Mouse (Mus musculus) cerebellum, postnatal 10 days (tissue): Measurements from ENCODE around the gene Dchs2.
"Not testable (repeated sequence)": the region's sequence is repeated elsewhere in the genome, so short reads cannot be mapped to it uniquely, and the experiment has no call there.

ENCODE experiments used
- DNase-seq, 2 experiments: peaks; one replicate each; pipeline ENCODE4 v3.0.0; 2021; ENCODE audit warnings: mixed read lengths in 2 of 2

The Dchs2 gene

DNA sequence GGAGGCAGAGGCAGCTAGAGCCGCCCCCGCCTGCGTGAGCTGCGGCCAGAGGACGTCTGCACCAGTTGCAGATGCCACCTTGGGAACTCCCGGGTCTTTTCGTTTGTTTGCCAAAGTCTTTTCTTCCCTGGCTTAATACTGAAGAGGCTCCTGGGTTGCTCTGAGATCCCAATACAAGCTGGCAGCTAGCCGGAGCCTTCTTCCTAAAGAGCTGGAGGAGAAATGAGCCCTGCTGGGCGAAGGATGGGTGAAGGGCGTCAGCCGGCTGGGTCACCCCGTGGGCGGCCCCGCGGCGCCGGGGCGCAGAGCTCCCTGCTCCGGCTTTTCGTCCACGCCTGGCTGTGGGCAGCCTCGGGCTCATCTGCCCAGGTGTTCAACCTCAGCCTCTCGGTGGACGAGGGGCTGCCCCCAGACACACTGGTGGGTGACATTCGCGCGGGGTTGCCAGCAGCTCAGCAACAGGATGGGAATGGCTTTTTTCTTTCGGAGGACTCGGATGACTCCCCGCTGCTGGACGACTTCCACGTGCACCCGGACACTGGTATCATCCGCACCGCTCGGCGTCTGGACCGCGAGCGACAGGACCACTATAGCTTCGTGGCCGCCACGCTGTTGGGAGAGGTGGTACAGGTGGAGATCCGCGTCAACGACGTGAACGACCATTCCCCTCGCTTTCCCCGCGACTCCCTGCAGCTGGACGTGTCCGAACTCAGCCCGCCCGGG is at the start of gene Dchs2:
TSS of gene Dchs2 (plus strand) at position 223 of the 723 bp plus-strand sequence.
- DNase-seq: peak; percentile 38 to 42

DNA sequence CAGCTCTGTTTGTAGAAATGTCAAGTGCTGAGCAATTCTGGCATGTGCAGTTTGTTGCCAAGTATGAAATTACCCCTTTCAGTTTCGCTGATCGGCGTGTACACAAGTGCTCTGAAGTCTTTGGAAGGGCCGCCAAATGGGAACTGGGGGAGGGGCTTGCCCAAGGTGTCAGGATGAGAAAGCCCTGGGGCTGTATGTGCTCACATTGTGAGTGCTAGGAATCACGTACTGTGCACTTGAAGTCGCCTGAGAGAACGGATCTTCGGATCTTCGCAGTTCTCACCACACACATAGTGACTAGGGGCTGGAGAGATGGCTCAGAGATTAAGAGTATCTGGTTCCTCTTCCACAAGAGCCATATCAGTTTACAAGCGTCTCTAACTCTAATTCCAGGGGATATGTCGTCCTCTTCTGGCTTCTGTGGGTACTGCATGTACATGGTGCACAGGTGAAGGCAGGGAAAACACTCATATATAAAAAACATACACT is 47.1 kb upstream of the Dchs2 start:
- peak; percentile 82 to 84 for DNase-seq

- no peak for DNase-seq
Measured at GRCm38 (mm10) chr3:83097586-83097985, 30.2 kb upstream of the Dchs2 start.

- DNase-seq: peak in 1 of 2 experiments; percentile 12
Measured at GRCm38 (mm10) chr3:83098546-83099034, 29.2 kb upstream of the Dchs2 start.

- DNase-seq: no peak
Measured at GRCm38 (mm10) chr3:83099139-83099538, 28.6 kb upstream of the Dchs2 start.

DNA sequence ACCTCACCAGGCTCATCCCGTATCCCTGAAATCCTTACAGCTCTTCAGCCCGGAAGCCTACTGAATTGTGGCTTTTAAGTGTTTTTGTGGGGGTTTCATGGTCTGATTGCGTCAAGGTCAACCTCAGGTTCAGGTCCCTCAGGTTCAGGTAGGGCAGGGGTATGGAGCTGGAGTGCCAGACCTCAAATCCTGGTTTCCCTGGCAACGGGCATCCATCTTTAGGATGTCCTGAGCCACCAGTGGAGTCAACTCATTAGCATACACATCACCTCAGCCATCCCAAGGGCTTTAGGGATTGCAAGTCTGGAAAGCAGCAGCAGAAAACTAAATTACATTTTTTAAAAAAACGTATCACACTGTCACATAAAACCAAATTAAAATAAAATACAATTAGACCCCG is 28.1 kb upstream of the Dchs2 start:
- no peak for DNase-seq

DNA sequence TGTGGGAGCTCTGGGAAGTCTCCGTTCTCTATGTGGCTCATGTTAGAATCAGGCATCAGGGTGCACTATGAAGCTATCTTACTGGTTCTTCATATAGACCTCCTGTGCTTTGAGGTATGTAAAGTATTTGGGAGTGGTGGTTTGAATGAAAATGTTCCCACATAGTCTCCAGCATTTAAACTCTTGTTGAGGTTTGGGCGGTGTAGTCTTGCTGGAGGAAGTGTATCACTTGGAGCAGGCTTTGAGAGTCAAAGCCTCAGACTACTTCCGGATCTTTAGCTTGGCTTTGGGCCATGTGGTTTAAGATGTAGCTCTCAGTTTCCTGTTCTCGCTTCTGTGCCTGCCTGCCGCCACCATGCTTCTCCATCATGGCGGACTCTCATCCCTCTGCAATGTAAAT is 25.5 kb upstream of the Dchs2 start:
- DNase-seq: no peak

- DNase-seq: peak; percentile 27 to 57
Measured at GRCm38 (mm10) chr3:83110163-83110562, 17.6 kb upstream of the Dchs2 start.

- DNase-seq: no peak
Measured at GRCm38 (mm10) chr3:83111485-83112261, 16.1 kb upstream of the Dchs2 start.

- DNase-seq: peak; percentile 15 to 26
Measured at GRCm38 (mm10) chr3:83112869-83113268, 14.9 kb upstream of the Dchs2 start.

DNA sequence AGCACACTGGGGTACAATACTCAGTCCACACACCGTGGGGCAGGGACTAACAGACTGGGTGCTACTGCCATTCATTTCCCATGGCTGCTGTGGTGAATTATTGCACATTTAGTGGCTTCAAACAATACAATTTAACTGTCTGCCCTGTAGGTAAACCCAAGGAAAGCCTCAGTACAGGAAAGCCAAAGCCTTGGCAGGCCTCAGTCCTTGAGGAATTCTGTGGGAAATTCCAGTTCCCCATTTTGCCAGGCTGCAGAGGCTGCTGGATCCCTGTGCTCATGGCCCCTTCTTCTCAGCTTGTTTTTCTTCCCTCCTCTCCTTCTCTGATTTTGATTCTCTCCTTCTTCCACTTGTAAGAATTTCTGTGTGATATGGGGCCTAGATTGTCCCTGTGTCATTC is 12.8 kb upstream of the Dchs2 start:
- no peak for DNase-seq

GRCm38 (mm10) chr3:83117592-83117991 is 10.2 kb upstream of the Dchs2 start:
- DNase-seq: no peak

DNA sequence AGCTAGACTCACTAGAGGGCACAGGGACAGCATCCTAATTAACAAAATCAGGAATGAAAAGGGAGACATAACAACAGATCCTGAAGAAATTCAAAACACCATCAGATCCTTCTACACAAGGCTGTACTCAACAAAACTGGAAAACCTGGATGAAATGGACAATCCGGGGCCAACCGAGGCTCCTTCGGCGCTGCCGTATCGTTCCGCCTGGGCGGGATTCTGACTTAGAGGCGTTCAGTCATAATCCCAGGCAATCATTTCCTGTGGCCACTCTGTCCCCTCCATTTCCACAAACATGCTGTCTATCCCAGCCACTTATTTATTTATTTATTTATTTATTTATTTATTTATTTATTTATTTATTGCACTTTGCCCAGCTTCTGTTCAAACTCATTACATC is 3.8 kb upstream of the Dchs2 start:
- not testable (repeated sequence) for DNase-seq

- DNase-seq: peak; percentile 45 to 60
Measured at GRCm38 (mm10) chr3:83127088-83127725, 541 bp upstream of the Dchs2 start.

- DNase-seq: peak; percentile 29 to 38
Measured at GRCm38 (mm10) chr3:83128449-83128922, 738 bp downstream of the Dchs2 start.

DNA sequence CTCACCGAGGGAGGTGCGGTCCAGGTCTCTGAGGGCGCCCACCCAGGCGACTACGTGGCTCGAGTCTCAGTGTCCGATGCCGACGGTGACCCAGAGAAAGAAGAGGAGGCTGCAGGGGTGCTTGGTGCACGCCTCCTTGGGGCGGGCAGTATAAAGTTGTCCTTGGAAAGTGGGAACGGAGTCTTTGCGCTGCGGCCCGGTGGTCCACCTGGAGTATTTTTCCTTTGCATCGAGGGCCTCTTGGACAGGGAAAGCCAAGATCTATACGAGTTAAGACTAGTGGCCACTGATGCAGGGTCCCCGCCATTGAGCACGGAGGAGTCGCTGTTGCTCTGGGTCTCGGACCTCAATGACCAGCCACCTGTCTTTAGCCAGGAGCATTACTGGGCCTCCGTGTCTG is 1.4 kb downstream of the Dchs2 start:
- DNase-seq: no peak

- peak; percentile 14 to 20 for DNase-seq
Measured at GRCm38 (mm10) chr3:83136413-83136812, 8.7 kb downstream of the Dchs2 start.

DNA sequence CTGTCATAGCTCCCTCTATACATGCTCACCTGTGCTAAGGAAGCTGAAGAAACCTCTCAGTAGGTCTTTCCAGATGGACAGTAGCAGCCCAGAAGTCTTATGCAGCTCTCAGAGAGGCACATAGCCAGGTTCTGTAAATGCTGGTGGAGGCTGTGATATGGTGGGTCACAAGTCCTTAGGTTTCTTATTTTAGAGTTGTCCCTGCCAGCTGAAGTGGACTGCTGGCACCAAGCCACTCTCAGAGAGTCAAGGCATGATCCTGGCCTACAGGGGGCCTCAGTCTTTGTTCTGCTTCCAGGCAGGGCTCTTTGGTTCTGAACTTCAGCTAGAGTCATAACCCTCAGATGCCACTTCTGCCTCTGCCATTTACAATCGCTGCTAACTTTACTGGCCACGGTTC is 11.1 kb downstream of the Dchs2 start:
- DNase-seq: peak in 1 of 2 experiments; percentile 18

DNA sequence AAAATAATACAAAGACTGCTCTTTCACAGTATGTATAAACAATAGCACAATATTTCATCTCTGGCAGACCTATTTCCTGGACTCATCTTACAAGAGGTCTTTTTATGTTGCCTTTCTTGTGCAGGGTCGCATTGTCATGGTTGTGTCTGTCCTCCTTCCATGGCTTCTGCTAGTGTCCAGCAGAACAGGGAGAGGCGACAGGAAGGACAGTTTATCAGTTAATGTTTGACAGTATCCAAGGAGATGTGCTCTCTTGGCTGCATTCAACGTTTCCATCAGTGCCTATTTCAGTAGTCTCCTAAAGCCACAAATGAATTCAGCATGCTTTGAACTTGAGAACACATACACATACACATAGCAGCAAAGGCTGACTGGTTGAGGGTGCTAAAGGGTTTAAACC is 17.9 kb downstream of the Dchs2 start:
- no peak for DNase-seq

DNA sequence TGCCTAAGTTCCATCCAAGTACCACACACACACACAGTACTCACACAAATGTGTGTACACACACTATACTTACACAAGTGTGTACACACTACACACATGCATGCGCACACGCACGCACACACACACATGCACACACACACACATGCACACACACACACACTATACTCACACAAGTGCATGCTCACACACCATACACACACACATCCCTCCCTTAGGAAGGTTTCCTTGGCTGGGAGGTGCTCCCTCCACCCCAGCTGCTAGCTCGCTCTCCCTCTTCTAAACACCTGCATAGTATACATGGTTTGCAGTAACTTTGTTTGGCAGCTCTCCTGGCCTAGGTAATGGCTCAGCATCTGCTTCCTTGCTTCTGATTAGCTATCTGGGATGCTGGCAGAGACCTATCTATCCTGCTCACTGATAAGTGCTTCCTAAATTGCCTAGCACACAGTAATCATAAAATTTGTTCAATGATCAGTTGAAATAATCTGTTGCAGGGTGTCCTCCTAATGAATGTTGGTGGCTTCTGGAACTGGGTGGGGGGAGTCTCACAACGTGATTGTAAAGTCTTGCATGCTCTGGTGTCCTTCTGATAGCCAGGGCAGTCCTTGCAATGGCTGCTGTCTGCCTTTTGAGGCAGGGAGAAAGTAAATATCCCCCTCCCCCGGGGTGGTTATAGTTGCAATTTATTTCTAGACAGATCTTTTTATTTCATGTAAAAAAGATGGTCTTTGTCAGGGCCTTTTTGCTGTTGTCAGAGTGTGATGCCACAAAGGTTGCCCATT is 19.7 kb downstream of the Dchs2 start:
- DNase-seq: no peak

GRCm38 (mm10) chr3:83148055-83148447 is 20.3 kb downstream of the Dchs2 start:
- no peak for DNase-seq

GRCm38 (mm10) chr3:83148508-83148907 is 20.8 kb downstream of the Dchs2 start:
- DNase-seq: no peak
